12 mouse cellular contexts compared by ENCODE assay signal in genomic region chr10:43777612-43778600, GRCm38 (mm10).
A peak's percentile ranks its signal among the peaks of the same experiment; 100 is the strongest.
DNase-seq lines count a peak whose midpoint lies in the region; ATAC-seq and TF ChIP-seq lines count a peak whose summit lies in the region.
"Had no signal": no experiment of that assay in that cellular context is flagged by ENCODE, and none has a peak within 500 bp of the region (broad histone marks: within the 10 kb centered on the region; RNA-seq: fewer than 3 reads in every experiment).

No protein-coding gene starts in this region.

- TF ChIP-seq CTCF in brain, embryonic 14.5 days (IDR thresholded peaks at IDR 0.05; ENCODE audit: borderline replicate concordance, extremely low read depth, insufficient read depth, insufficient read length): no peak

- H3K9ac ChIP-seq in embryonic facial prominence, embryonic 14.5 days (ENCODE audit: low read depth, low read length): no peak overlapping the region
- H3K9ac ChIP-seq in neural tube, embryonic 14.5 days (replicated peaks; ENCODE audit: low read depth, low read length): no peak overlapping the region
- H3K9ac ChIP-seq: embryonic facial prominence, embryonic 15.5 days; intestine, embryonic 15.5 days; liver, embryonic 15.5 days had no signal

- no peaks in the 10 kb centered on the region for H3K4me1 ChIP-seq in embryonic facial prominence, embryonic 14.5 days (ENCODE audit: control insufficient read depth, insufficient read depth, low read length)
- no peaks in the 10 kb centered on the region for H3K4me1 ChIP-seq in embryonic facial prominence, embryonic 10.5 days
- H3K4me1 ChIP-seq in neural tube, embryonic 14.5 days (ENCODE audit: control insufficient read depth, insufficient read depth, low read length): no peaks in the 10 kb centered on the region
- H3K4me1 ChIP-seq: embryonic facial prominence, embryonic 15.5 days; intestine, embryonic 15.5 days; liver, embryonic 15.5 days had no signal

- H3K9me3 ChIP-seq in embryonic facial prominence, embryonic 14.5 days (ENCODE audit: control insufficient read depth, low read length): peaks cover 5% of the 10 kb centered on the region; the same call in 1 of the 2 replicates
- H3K9me3 ChIP-seq in embryonic facial prominence, embryonic 10.5 days: peaks cover 11% of the 10 kb centered on the region
- H3K9me3 ChIP-seq in neural tube, embryonic 14.5 days (ENCODE audit: control insufficient read depth, low read length): peaks cover 2% of the 10 kb centered on the region; the same call in 1 of the 2 replicates

- no peak for ATAC-seq in embryonic facial prominence, embryonic 14.5 days (ENCODE audit: low read depth)
- peak; percentile 44; the same call in 1 of the 2 replicates for ATAC-seq in neural tube, embryonic 14.5 days (ENCODE audit: low read depth)
- no peak for ATAC-seq in megakaryocyte progenitor cell, adult 5-6 weeks (replicated peaks; ENCODE audit: poor library complexity)
- ATAC-seq: intestine, embryonic 15.5 days; Patski had no signal

- no peak overlapping the region for H3K4me3 ChIP-seq in embryonic facial prominence, embryonic 14.5 days (ENCODE audit: low read depth, low read length)
- no peak overlapping the region for H3K4me3 ChIP-seq in embryonic facial prominence, embryonic 10.5 days
- no peak overlapping the region for H3K4me3 ChIP-seq in neural tube, embryonic 14.5 days (ENCODE audit: low read depth, low read length)
- H3K4me3 ChIP-seq: embryonic facial prominence, embryonic 15.5 days; intestine, embryonic 15.5 days; liver, embryonic 15.5 days had no signal

- H3K27ac ChIP-seq in embryonic facial prominence, embryonic 14.5 days (replicated peaks; ENCODE audit: low read depth, low read length): 0 out of 2 replicates have a peak overlapping the region, but pooled peaks have one; percentile 39
- H3K27ac ChIP-seq in embryonic facial prominence, embryonic 10.5 days (replicated peaks): no peak overlapping the region
- H3K27ac ChIP-seq in neural tube, embryonic 14.5 days (ENCODE audit: low read depth, low read length): no peak overlapping the region
- H3K27ac ChIP-seq: embryonic facial prominence, embryonic 15.5 days; intestine, embryonic 15.5 days; liver, embryonic 15.5 days had no signal

- DNase-seq in embryonic facial prominence, embryonic 14.5 days (ENCODE audit: low spot score): peak; percentile 13
- no peak for DNase-seq in embryonic facial prominence, embryonic 10.5 days (ENCODE audit: low spot score)
- DNase-seq in brain, embryonic 14.5 days (ENCODE audit: low read depth): peak; percentile 81
- peak; percentile 21 to 55 for DNase-seq in layer of hippocampus, postnatal 14 days (ENCODE audit: low spot score in 2 of 2)
- no peak for DNase-seq in heart, postnatal 4 days
- no peak for DNase-seq in adrenal gland, adult 18-20 months (ENCODE audit: low spot score in 2 of 2)

- H3K4me2 ChIP-seq in embryonic facial prominence, embryonic 14.5 days (ENCODE audit: low read depth, low read length): no peak overlapping the region
- no peak overlapping the region for H3K4me2 ChIP-seq in neural tube, embryonic 14.5 days (ENCODE audit: low read depth, low read length)
- H3K4me2 ChIP-seq: embryonic facial prominence, embryonic 15.5 days; intestine, embryonic 15.5 days; liver, embryonic 15.5 days had no signal

- 79% methylated on average over 28 of the region's 28 CpGs for WGBS in embryonic facial prominence, embryonic 14.5 days
- 90% methylated on average over 28 of the region's 28 CpGs for WGBS in embryonic facial prominence, embryonic 10.5 days
- 74% methylated on average over 28 of the region's 28 CpGs for WGBS in neural tube, embryonic 14.5 days

- H3K36me3 ChIP-seq in embryonic facial prominence, embryonic 14.5 days (ENCODE audit: control insufficient read depth, insufficient read depth, low read length): no peaks in the 10 kb centered on the region
- H3K36me3 ChIP-seq in embryonic facial prominence, embryonic 10.5 days (replicated peaks): no peaks in the 10 kb centered on the region
- no peaks in the 10 kb centered on the region for H3K36me3 ChIP-seq in neural tube, embryonic 14.5 days (ENCODE audit: control insufficient read depth, insufficient read depth, low read length)
- H3K36me3 ChIP-seq: embryonic facial prominence, embryonic 15.5 days; intestine, embryonic 15.5 days; liver, embryonic 15.5 days had no signal

- TF ChIP-seq POLR2A in brain, embryonic 14.5 days (IDR thresholded peaks at IDR 0.05; ENCODE audit: borderline replicate concordance, extremely low read depth, insufficient read depth, insufficient read length, poor library complexity, severe bottlenecking): no peak

- H3K27me3 ChIP-seq in embryonic facial prominence, embryonic 14.5 days (replicated peaks; ENCODE audit: control insufficient read depth, insufficient read depth, low read length): no peaks in the 10 kb centered on the region
- H3K27me3 ChIP-seq in embryonic facial prominence, embryonic 10.5 days (replicated peaks; ENCODE audit: low read depth, poor library complexity, severe bottlenecking): no peaks in the 10 kb centered on the region
- no peaks in the 10 kb centered on the region for H3K27me3 ChIP-seq in neural tube, embryonic 14.5 days (ENCODE audit: control insufficient read depth, insufficient read depth, low read length)
- H3K27me3 ChIP-seq: embryonic facial prominence, embryonic 15.5 days; intestine, embryonic 15.5 days; liver, embryonic 15.5 days; Patski had no signal

Comparison
In these comparisons a context has a peak if more than half of its experiments do, and no peak if none do; other contexts are left out.
1. DNase-seq: peak in embryonic facial prominence, embryonic 14.5 days (single experiment), brain, embryonic 14.5 days (single experiment) and layer of hippocampus, postnatal 14 days (2 of 2); none in embryonic facial prominence, embryonic 10.5 days (single experiment), heart, postnatal 4 days (single experiment) and adrenal gland, adult 18-20 months (0 of 2).